Mouse (Mus musculus) heart, postnatal 0 days (tissue): Measurements from ENCODE around the gene Gtf2ird1. TPM values are rescaled to one million over a fixed set of nuclear protein-coding genes. Genes with fewer than 3 reads are reported as not detected.

Experiments used
- ATAC-seq: fragments of 200-750 bp; cut with Nextera tagmentation; 2 replicates; pipeline ENCODE4 v1.8.0; 2017; ENCODE audit warnings: low read depth, moderate number of reproducible peaks, moderate library complexity; ENCODE audit not compliant: insufficient read depth
- DNase-seq: peaks from one replicate; pipeline ENCODE4 v3.0.0-alpha.2; 2016; ENCODE audit warnings: low spot score
- H3K27ac ChIP-seq: fragments of 300-500 bp; sonication (generic); 2 replicates; pipeline ENCODE4 v1.5.1; 2014; ENCODE audit warnings: low read depth, mild to moderate bottlenecking
- H3K27me3 ChIP-seq: fragments of 300-500 bp; sonication (generic); 2 replicates; pipeline ENCODE4 v1.6.1; 2014; ENCODE audit warnings: low read length, mixed read lengths; ENCODE audit not compliant: control insufficient read depth, insufficient read depth
- H3K36me3 ChIP-seq: fragments of 300-500 bp; sonication (generic); replicated peaks from 2 replicates; pipeline ENCODE4 v1.6.1; 2014; ENCODE audit warnings: low read length, mixed read lengths; ENCODE audit not compliant: control insufficient read depth, insufficient read depth
- H3K4me1 ChIP-seq: fragments of 300-500 bp; sonication (generic); 2 replicates; pipeline ENCODE4 v1.6.1; 2014; ENCODE audit warnings: antibody characterized with exemption; ENCODE audit not compliant: control insufficient read depth, insufficient read depth
- H3K4me2 ChIP-seq: fragments of 300-500 bp; sonication (generic); 2 replicates; pipeline ENCODE4 v1.6.1; 2014; ENCODE audit warnings: low read depth, mild to moderate bottlenecking, low read length, moderate library complexity
- H3K4me3 ChIP-seq: fragments of 300-500 bp; sonication (generic); 2 replicates; pipeline ENCODE4 v1.5.1; 2014; ENCODE audit warnings: low read depth, low read length
- H3K9ac ChIP-seq: fragments of 300-500 bp; sonication (generic); replicated peaks from 2 replicates; pipeline ENCODE4 v1.6.1; 2014; ENCODE audit warnings: low read depth, low read length, mixed read lengths
- H3K9me3 ChIP-seq: fragments of 300-500 bp; sonication (generic); replicated peaks from 2 replicates; pipeline ENCODE4 v1.6.1; 2016; ENCODE audit warnings: low read length; ENCODE audit not compliant: control insufficient read depth
- CTCF ChIP-seq: IDR thresholded peaks from 2 replicates; pipeline ENCODE4 v1.5.1; 2016; ENCODE audit warnings: antibody characterized with exemption, control low read depth, low read depth
- EP300 ChIP-seq: IDR thresholded peaks from 2 replicates; pipeline ENCODE4 v1.6.1; 2016; ENCODE audit warnings: antibody characterized with exemption, low read depth
- WGBS: fragments of 180-500 bp; shearing (Covaris S2); extraction: QIAGEN DNeasy Blood & Tissue Kit; methylation state at CpG from one replicate; pipeline ENCODE4 v1.1.7; 2014; 5-methylcytosine and 5-hydroxymethylcytosine counted together
- polyA plus RNA-seq: library from polyadenylated mRNA; unstranded; fragments of >200 nt; fragmentation: Nextera tagmentation; extraction: Ambion mirVana; gene quantifications from 2 replicates; pipeline ENCODE4 v1.2.1, GENCODE M21; 2015
- total RNA-seq: library from RNA; depleted of rRNA; stranded (reverse); fragments of >200 nt; gene quantifications from 2 replicates; pipeline ENCODE4 v1.2.3, GENCODE M21; 2014; ENCODE audit warnings: low replicate concordance

The Gtf2ird1 gene
- total and polyA plus RNA-seq, 2 experiments from 2014 or later = 27.7 to 28.8 TPM

DNA sequence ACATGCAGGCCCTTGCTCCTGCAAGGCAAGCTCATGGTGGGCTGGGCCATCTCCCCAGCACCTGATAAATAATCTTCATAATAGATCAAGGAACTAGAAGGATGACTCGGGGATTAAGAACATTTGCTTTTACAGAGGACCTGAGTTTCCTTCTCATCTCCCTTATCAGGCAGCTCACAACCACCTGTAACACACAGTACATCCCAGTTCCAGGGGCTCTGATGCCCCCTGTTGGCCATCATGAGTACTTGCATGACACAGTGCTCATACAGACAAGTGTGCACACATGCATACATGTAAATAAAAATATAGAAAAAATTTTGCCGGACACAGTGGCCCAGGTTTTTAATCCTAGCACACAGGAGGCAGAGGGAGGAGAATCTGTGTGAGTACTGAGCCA is 17.4 kb upstream of the Gtf2ird1 start:
- Histone ChIP-seq H3K9me3 (no peaks in the 10 kb centered on the region), H3K9ac (no peak overlapping the region), H3K4me3 (no peak overlapping the region), H3K4me2 (no peak overlapping the region), H3K27ac (no peak overlapping the region), H3K27me3 (no peaks in the 10 kb centered on the region), H3K4me1 (no peaks in the 10 kb centered on the region), H3K36me3 (no peaks in the 10 kb centered on the region)
- DNase-seq (no peak), ATAC-seq (no peak)
- TF ChIP-seq CTCF (peak; percentile 35; the same call in 1 of the 2 replicates), EP300 (no peak)
- 81% methylated on average over 2 of the region's 2 CpGs for WGBS

DNA sequence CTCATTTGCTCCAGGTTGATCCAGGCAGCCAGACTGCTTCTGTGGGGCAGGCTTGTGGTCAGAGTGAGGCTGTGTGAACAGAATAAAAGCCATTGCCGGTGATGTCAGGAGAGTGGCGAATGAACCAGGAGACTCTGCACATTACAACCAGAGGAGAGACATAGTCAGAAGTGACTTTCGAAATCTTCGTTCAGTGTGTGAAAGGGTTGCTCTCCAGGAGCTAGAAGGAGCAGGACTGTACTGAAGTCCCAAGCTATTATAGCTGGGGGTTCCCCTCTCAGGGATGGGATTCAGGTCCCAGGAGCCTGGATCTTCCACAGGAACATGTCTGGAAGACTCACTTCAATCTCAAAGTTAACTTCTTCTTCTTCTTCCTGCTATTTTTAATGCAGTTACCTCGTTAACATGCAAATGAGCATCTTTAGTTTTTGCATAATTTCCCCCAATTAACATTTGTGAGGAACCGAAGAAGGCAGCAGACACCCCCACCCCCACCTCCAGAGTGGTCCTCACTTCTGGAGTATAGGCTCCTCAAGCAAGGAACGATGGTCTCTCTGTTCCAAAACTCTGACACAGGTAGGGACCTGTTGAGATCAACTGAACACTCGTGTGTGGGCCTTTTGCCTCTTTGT is 14.1 kb upstream of the Gtf2ird1 start:
- Histone ChIP-seq H3K4me3 (no peak overlapping the region), H3K4me1 (no peaks in the 10 kb centered on the region), H3K36me3 (no peaks in the 10 kb centered on the region), H3K27ac (no peak overlapping the region), H3K9me3 (no peaks in the 10 kb centered on the region), H3K4me2 (no peak overlapping the region), H3K9ac (no peak overlapping the region), H3K27me3 (no peaks in the 10 kb centered on the region)
- ATAC-seq = no peak
- TF ChIP-seq CTCF = no peak
- TF ChIP-seq EP300 = no peak
- WGBS = 74% methylated on average over 8 of the region's 8 CpGs
- DNase-seq = no peak

DNA sequence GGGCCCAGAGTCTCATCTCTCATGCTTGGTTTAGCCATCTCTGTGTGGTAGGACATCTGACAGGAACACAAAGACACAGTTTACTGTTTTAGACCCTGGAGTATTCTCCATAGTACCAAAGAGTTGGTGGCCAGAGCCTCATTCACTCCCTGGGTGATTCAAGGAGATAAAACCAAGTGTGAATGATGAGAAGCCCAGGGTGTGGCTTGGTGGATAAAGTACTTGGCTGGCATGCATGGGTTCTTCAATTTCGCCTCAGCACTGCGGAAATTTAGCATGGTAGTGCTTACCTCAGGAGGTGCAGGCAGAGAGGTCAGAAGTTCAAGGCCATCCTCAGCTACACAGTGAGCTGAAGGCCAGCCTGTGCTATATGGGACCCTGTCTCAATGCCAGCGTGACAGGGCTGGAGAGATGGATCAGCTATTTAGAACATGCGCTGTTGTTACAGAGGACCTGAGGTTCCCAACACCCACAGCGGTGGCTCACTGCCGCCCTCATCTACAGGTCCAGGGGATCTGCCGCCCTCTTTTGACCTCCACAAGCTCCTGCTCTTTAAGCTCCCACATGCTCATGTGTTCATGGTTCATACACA is 13.1 kb upstream of the Gtf2ird1 start:
- Histone ChIP-seq H3K9ac (no peak overlapping the region), H3K4me3 (no peak overlapping the region), H3K27me3 (no peaks in the 10 kb centered on the region), H3K4me2 (no peak overlapping the region), H3K9me3 (no peaks in the 10 kb centered on the region), H3K36me3 (no peaks in the 10 kb centered on the region), H3K4me1 (no peaks in the 10 kb centered on the region), H3K27ac (no peak overlapping the region)
- DNase-seq = no peak
- no peak for ATAC-seq
- TF ChIP-seq CTCF (no peak), EP300 (no peak)
- WGBS = 82% methylated on average over 7 of the region's 7 CpGs

DNA sequence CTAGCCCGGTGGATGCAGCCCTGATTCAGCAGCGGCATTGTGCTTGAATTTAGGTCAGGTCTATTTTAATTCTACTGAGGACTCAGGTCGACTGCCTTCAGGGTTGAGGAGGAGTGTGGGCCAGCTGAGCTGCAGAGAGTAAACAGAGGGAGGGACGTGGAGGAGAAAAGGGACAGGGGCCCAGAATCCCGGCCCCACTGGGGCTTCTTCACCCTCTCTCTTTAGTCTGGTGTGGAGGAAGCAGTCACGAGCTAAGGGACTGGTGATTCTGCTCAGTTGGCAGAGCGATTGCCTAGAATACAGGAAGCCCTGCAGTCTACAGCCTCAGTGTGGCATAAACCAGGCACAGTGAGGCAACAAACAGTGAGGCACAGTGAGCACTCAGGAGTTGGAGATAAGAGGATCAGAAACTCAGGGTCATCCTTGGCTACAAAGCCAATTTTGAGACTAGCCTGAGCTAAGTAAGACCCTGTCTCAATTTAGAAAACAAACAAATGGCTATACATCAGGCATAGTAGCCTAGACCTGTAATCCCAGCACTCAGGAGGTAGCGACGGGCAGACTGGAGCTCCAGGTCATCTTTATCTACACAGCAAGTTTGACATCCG is 11.7 kb upstream of the Gtf2ird1 start:
- WGBS = 65% methylated on average over 10 of the region's 10 CpGs

DNA sequence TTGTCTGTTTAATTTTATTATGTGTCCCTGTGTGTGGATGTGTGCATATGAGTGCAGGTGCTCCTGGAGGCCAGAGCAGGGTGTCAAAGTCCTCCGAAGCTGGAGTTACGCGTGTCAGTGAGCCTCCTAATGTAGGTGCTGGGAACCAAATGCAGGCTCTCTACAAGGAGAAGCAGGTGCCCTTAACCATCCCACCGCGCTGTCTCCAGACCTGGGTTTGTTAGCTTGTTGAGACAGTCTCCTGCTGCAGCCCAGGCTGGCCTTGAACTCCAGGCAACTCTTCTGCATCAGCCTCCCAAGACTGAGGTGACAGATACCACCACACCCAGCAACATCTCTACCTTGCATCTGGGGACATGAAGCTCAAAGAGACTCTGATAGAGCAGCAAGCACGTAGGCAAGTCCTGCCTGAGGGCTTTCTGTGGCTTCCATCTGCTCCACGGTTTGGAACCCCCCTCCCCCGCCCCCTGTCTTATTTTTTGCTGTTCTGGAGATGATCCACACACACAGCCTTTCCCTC is 10.6 kb upstream of the Gtf2ird1 start:
- Histone ChIP-seq H3K27ac (no peak overlapping the region), H3K9me3 (no peaks in the 10 kb centered on the region), H3K27me3 (no peaks in the 10 kb centered on the region), H3K9ac (no peak overlapping the region), H3K36me3 (no peaks in the 10 kb centered on the region), H3K4me1 (no peaks in the 10 kb centered on the region), H3K4me3 (no peak overlapping the region), H3K4me2 (no peak overlapping the region)
- ATAC-seq = no peak
- TF ChIP-seq CTCF = no peak
- TF ChIP-seq EP300 = no peak
- DNase-seq = no peak
- 65% methylated on average over 8 of the region's 8 CpGs for WGBS

More for the DNA sequence above, 11.7 kb upstream of the Gtf2ird1 start:
- DNase-seq (no peak), ATAC-seq (no peak)
- TF ChIP-seq CTCF (no peak), EP300 (no peak)
- Histone ChIP-seq H3K27me3 (no peaks in the 10 kb centered on the region), H3K27ac (no peak overlapping the region), H3K4me3 (no peak overlapping the region), H3K4me1 (no peaks in the 10 kb centered on the region), H3K4me2 (no peak overlapping the region), H3K9ac (no peak overlapping the region), H3K9me3 (no peaks in the 10 kb centered on the region), H3K36me3 (no peaks in the 10 kb centered on the region)
